Comparison of ENCODE assay signal across 7 mouse cellular contexts in the genomic region with DNA sequence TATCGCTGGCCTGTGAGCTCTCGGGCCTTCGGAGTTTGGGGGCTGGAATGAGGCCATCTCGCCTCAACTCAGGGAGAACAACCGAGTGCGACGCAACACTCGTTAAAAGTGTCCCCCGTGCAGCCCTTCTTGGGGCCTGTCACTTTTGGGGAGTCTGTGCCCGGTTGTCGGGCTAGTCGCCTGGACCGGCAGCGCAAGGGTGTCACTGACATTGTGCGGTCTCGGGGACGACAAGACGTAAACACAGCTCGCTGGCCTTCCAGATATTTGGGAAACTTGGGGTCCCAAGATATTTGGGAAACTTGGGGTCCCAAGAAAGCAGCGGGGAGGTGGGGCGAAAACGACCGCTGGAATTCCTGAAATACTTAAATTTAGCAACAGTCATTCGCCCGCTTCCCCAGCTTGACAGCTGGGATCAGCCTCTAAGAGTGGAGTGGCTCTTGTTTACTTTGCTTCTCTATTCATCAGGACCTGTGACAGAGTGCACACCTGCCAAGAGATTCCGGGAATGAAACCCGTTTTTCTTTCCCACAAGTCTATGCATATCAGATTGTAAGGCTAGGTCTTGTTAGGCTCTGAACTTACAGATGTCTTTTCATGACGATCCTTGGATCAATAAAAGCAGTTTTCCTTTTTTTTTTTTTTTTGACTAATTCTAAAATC. TPM values are rescaled to one million over a fixed set of nuclear protein-coding genes. Genes with fewer than 3 reads are reported as not detected.
DNase-seq lines count a peak whose midpoint lies in the region; ATAC-seq and TF ChIP-seq lines count a peak whose summit lies in the region.

No protein-coding gene starts in this region.

- 1% methylated on average over 28 of the region's 28 CpGs for WGBS in heart, embryonic 15.5 days
- 1% methylated on average over 28 of the region's 28 CpGs for WGBS in liver, embryonic 16.5 days (ENCODE audit: insufficient replicate concordance)
- 2% methylated on average over 28 of the region's 28 CpGs for WGBS in stomach, embryonic 14.5 days

- H3K9ac ChIP-seq in MEL (ENCODE audit: control insufficient read depth, low read depth, low read length, poor library complexity, severe bottlenecking), result peak overlapping the region; percentile 82
- peak overlapping the region; percentile 94 for H3K9ac ChIP-seq in heart, embryonic 15.5 days
- H3K9ac ChIP-seq in liver, embryonic 16.5 days (ENCODE audit: low read depth, low read length), result peak overlapping the region; percentile 98
- peak overlapping the region; percentile 83 for H3K9ac ChIP-seq in stomach, embryonic 14.5 days (replicated peaks; ENCODE audit: low read depth, low read length)

- TF ChIP-seq EP300 in MEL (IDR thresholded peaks at IDR 0.05; ENCODE audit: low read depth in 1 of 2, low read length in 2 of 2), result no peak

- H3K4me1 ChIP-seq in MEL (ENCODE audit: control insufficient read depth in 1 of 2, insufficient read depth in 2 of 2, low read length in 2 of 2), result peaks cover 9 to 14% of the 10 kb centered on the region in 2 experiments; a peak in 3 of 4 replicates
- peaks cover 21% of the 10 kb centered on the region for H3K4me1 ChIP-seq in heart, embryonic 15.5 days (replicated peaks)
- peaks cover 19% of the 10 kb centered on the region for H3K4me1 ChIP-seq in liver, embryonic 16.5 days (ENCODE audit: control insufficient read depth, low read depth, low read length)
- H3K4me1 ChIP-seq in stomach, embryonic 14.5 days (ENCODE audit: control insufficient read depth, insufficient read depth, low read length), result peaks cover 10% of the 10 kb centered on the region; the same call in 1 of the 2 replicates

- H3K4me2 ChIP-seq in heart, embryonic 15.5 days, result peak overlapping the region; percentile 76
- H3K4me2 ChIP-seq in liver, embryonic 16.5 days (ENCODE audit: low read depth, low read length), result peak overlapping the region; percentile 84
- H3K4me2 ChIP-seq in stomach, embryonic 14.5 days (replicated peaks; ENCODE audit: low read depth, low read length), result peak overlapping the region; percentile 84

- H3K4me3 ChIP-seq in MEL (ENCODE audit: control insufficient read depth in 1 of 2, insufficient read depth in 1 of 2, low read depth in 2 of 2, low read length in 2 of 2), result peak overlapping the region; percentile 87 to 97
- H3K4me3 ChIP-seq in heart, embryonic 15.5 days, result peak overlapping the region; percentile 94
- H3K4me3 ChIP-seq in liver, embryonic 16.5 days (ENCODE audit: low read depth, low read length), result peak overlapping the region; percentile 97
- H3K4me3 ChIP-seq in stomach, embryonic 14.5 days (ENCODE audit: low read depth, low read length), result peak overlapping the region; percentile 88

- no peaks in the 10 kb centered on the region for H3K27me3 ChIP-seq in MEL (ENCODE audit: control insufficient read depth in 1 of 2, insufficient read depth in 2 of 2, low read length in 2 of 2)
- H3K27me3 ChIP-seq in heart, embryonic 15.5 days, result no peaks in the 10 kb centered on the region
- H3K27me3 ChIP-seq in liver, embryonic 16.5 days (ENCODE audit: control insufficient read depth, insufficient read depth, low read depth, low read length), result no peaks in the 10 kb centered on the region
- no peaks in the 10 kb centered on the region for H3K27me3 ChIP-seq in stomach, embryonic 14.5 days (ENCODE audit: control insufficient read depth, insufficient read depth, low read length)

- no peak for TF ChIP-seq CTCF in MEL (IDR thresholded peaks at IDR 0.05 in 2 of 3, conservative IDR thresholded peaks at IDR 0.05 in 1 of 3; ENCODE audit: control insufficient read depth in 1 of 3, insufficient read depth in 1 of 3, low read depth in 2 of 3, low read length in 3 of 3, poor library complexity in 1 of 3, severe bottlenecking in 1 of 3)
- TF ChIP-seq CTCF in brain, embryonic 14.5 days (IDR thresholded peaks at IDR 0.05; ENCODE audit: borderline replicate concordance, extremely low read depth, insufficient read depth, insufficient read length), result no peak

- H3K36me3 ChIP-seq in MEL (ENCODE audit: control insufficient read depth in 1 of 2, insufficient read depth in 2 of 2, low read length in 2 of 2), result peaks cover 6 to 10% of the 10 kb centered on the region in 2 experiments
- 0 out of 2 replicates have a peak, but pooled peaks cover 3% of the 10 kb centered on the region for H3K36me3 ChIP-seq in heart, embryonic 15.5 days
- peaks cover 1% of the 10 kb centered on the region; the same call in 1 of the 2 replicates for H3K36me3 ChIP-seq in liver, embryonic 16.5 days (ENCODE audit: control insufficient read depth, insufficient read depth)
- peaks cover 15% of the 10 kb centered on the region for H3K36me3 ChIP-seq in stomach, embryonic 14.5 days (ENCODE audit: control insufficient read depth, insufficient read depth, low read length)

- H3K9me3 ChIP-seq in MEL (replicated peaks; ENCODE audit: insufficient read depth, low read length), result no peaks in the 10 kb centered on the region
- H3K9me3 ChIP-seq in heart, embryonic 15.5 days (replicated peaks), result no peaks in the 10 kb centered on the region
- no peaks in the 10 kb centered on the region for H3K9me3 ChIP-seq in liver, embryonic 16.5 days (replicated peaks; ENCODE audit: control insufficient read depth, low read length)
- no peaks in the 10 kb centered on the region for H3K9me3 ChIP-seq in stomach, embryonic 14.5 days (ENCODE audit: control insufficient read depth, low read depth, low read length)

- TF ChIP-seq RAD21 in MEL (IDR thresholded peaks at IDR 0.05; ENCODE audit: low read depth, low read length), result no peak

- no peak overlapping the region for H3K27ac ChIP-seq in MEL (ENCODE audit: control insufficient read depth, low read depth, low read length)
- peak overlapping the region; percentile 91 for H3K27ac ChIP-seq in heart, embryonic 15.5 days
- H3K27ac ChIP-seq in liver, embryonic 16.5 days (ENCODE audit: low read length), result peak overlapping the region; percentile 84
- H3K27ac ChIP-seq in stomach, embryonic 14.5 days (ENCODE audit: low read length), result peak overlapping the region; percentile 90; the same call in 1 of the 2 replicates

- peaks cover 16% of the 10 kb centered on the region for H3K79me2 ChIP-seq in MEL (ENCODE audit: control insufficient read depth, insufficient read depth, low read length, poor library complexity)

- TF ChIP-seq POLR2A in MEL (IDR thresholded peaks at IDR 0.05; ENCODE audit: control insufficient read depth in 1 of 2, insufficient read depth in 1 of 2, low read depth in 1 of 2, low read length in 2 of 2, poor library complexity in 1 of 2), result no peak
- no peak for TF ChIP-seq POLR2A in brain, embryonic 14.5 days (IDR thresholded peaks at IDR 0.05; ENCODE audit: borderline replicate concordance, extremely low read depth, insufficient read depth, insufficient read length, poor library complexity, severe bottlenecking)

- ATAC-seq in heart, embryonic 15.5 days (replicated peaks; ENCODE audit: insufficient number of reproducible peaks, insufficient read depth, low FRiP score, low read depth), result no peak
- peak; percentile 10; the same call in 1 of the 2 replicates for ATAC-seq in liver, embryonic 16.5 days (ENCODE audit: low read depth)
- peak; percentile 62; the same call in 1 of the 2 replicates for ATAC-seq in stomach, embryonic 14.5 days (ENCODE audit: insufficient number of reproducible peaks, insufficient read depth, low FRiP score, low read depth)

- DNase-seq in MEL (ENCODE audit: low read depth, low spot score), result peak; percentile 34
- peak; percentile 19 for DNase-seq in brain, embryonic 14.5 days (ENCODE audit: low read depth)
- no peak for DNase-seq in embryo, embryonic 9.5 days (ENCODE audit: extremely low spot score)
- DNase-seq in layer of hippocampus, postnatal 14 days (ENCODE audit: low spot score in 2 of 2), result no peak

TF ChIP-seq in MEL, 35 proteins besides CTCF, POLR2A, EP300 and RAD21 (continues in another document):
- TF ChIP-seq SIN3A (IDR thresholded peaks at IDR 0.05; ENCODE audit: low read length) (peak; percentile 7; the same call in 1 of the 2 replicates), MAZ (IDR thresholded peaks at IDR 0.05; ENCODE audit: low read depth, low read length) (no peak), KAT2A (conservative IDR thresholded peaks at IDR 0.05; ENCODE audit: low read depth, low read length) (no peak), E2F4 (IDR thresholded peaks at IDR 0.05; ENCODE audit: borderline replicate concordance, low read depth, low read length) (no peak), MEF2A (IDR thresholded peaks at IDR 0.05; ENCODE audit: extremely low read depth, insufficient replicate concordance, low read depth, low read length, poor library complexity, severe bottlenecking) (no peak)

RNA-seq across cellular contexts. Expression of a gene that starts 0.8 kb away (rescaled TPM):
- 38.7 and 38.8 TPM in 2 replicates for total RNA-seq in MEL (2012; rRNA removed)
- 10 to 100 TPM in 1 of 2 experiments, not detected in 1; 32.4 TPM for polyA plus RNA-seq in MEL (2012; ENCODE audit: insufficient read depth in 1 of 2, insufficient read length in 2 of 2, low read depth in 1 of 2, low replicate concordance in 2 of 2, missing spikeins in 1 of 2)
- polyA plus RNA-seq in brain, embryonic 14.5 days (2012; rRNA removed), result 18.0 and 20.1 TPM in 2 replicates
- polyA plus RNA-seq in heart, embryonic 15.5 days (2015; fragmentation: Nextera tagmentation; extraction: Ambion mirVana), result 44.4 and 46.4 TPM in 2 replicates
- 41.6 and 42.2 TPM in 2 replicates for polyA plus RNA-seq in liver, embryonic 16.5 days (2015; fragmentation: Nextera tagmentation; extraction: Ambion mirVana)
- 50.7 and 56.7 TPM in 2 replicates for polyA plus RNA-seq in stomach, embryonic 14.5 days (2014; fragmentation: Nextera tagmentation; extraction: Ambion mirVana)
- 10 to 100 TPM; 30.4 to 30.8 TPM for total RNA-seq in layer of hippocampus, postnatal 14 days (2021)

RNA-seq across cellular contexts. Expression of a gene that starts 29.9 kb away (rescaled TPM):
- not detected in 2 replicates for total RNA-seq in MEL (2012; rRNA removed)
- under 1 TPM in 1 of 2 experiments, not detected in 1; 0.01 TPM for polyA plus RNA-seq in MEL (2012; ENCODE audit: insufficient read depth in 1 of 2, insufficient read length in 2 of 2, low read depth in 1 of 2, low replicate concordance in 2 of 2, missing spikeins in 1 of 2)
- polyA plus RNA-seq in brain, embryonic 14.5 days (2012; rRNA removed), result 0.18 and 0.31 TPM in 2 replicates
- polyA plus RNA-seq in heart, embryonic 15.5 days (2015; fragmentation: Nextera tagmentation; extraction: Ambion mirVana), result 0.03 and 0.04 TPM in 2 replicates
- 0.06 and 0.12 TPM in 2 replicates for polyA plus RNA-seq in liver, embryonic 16.5 days (2015; fragmentation: Nextera tagmentation; extraction: Ambion mirVana)
- polyA plus RNA-seq in stomach, embryonic 14.5 days (2014; fragmentation: Nextera tagmentation; extraction: Ambion mirVana), result 0.78 and 1.0 TPM in 2 replicates
- total RNA-seq in layer of hippocampus, postnatal 14 days (2021), result under 1 TPM; 0.07 to 0.14 TPM

RNA-seq across cellular contexts. Expression of a gene that starts 51.1 kb away (rescaled TPM):
- total RNA-seq in MEL (2012; rRNA removed), result 20.3 and 22.8 TPM in 2 replicates
- 10 to 100 TPM in 1 of 2 experiments, not detected in 1; 34.5 TPM for polyA plus RNA-seq in MEL (2012; ENCODE audit: insufficient read depth in 1 of 2, insufficient read length in 2 of 2, low read depth in 1 of 2, low replicate concordance in 2 of 2, missing spikeins in 1 of 2)
- 15.3 and 17.2 TPM in 2 replicates for polyA plus RNA-seq in brain, embryonic 14.5 days (2012; rRNA removed)
- 5.8 and 7.1 TPM in 2 replicates for polyA plus RNA-seq in heart, embryonic 15.5 days (2015; fragmentation: Nextera tagmentation; extraction: Ambion mirVana)
- 1.6 and 1.8 TPM in 2 replicates for polyA plus RNA-seq in liver, embryonic 16.5 days (2015; fragmentation: Nextera tagmentation; extraction: Ambion mirVana)
- 10.5 and 10.8 TPM in 2 replicates for polyA plus RNA-seq in stomach, embryonic 14.5 days (2014; fragmentation: Nextera tagmentation; extraction: Ambion mirVana)
- 10 to 100 TPM; 22.4 to 27.2 TPM for total RNA-seq in layer of hippocampus, postnatal 14 days (2021)

Comparison
In these comparisons a context has a peak if more than half of its experiments do, and no peak if none do; other contexts are left out.
1. DNase-seq: peak in MEL (single experiment) and brain, embryonic 14.5 days (single experiment); none in embryo, embryonic 9.5 days (single experiment) and layer of hippocampus, postnatal 14 days (0 of 2).
2. Peak in every context shown above with its lines, with median percentiles within 50 percentile points of each other: H3K4me3 ChIP-seq, H3K9ac ChIP-seq and H3K4me2 ChIP-seq.